Mouse (Mus musculus): ENCODE data around the gene Cacng2. TPM values are rescaled to one million over a fixed set of nuclear protein-coding genes. Genes with fewer than 3 reads are reported as not detected.

Cacng2 gene
- 6.2 and 6.3 TPM in 2 replicates for polyA plus RNA-seq (2021; fragmentation: Nextera tagmentation)
- long read RNA-seq, experiment 1, full-length matches to known transcripts: 3 of 21 reads
- long read RNA-seq, experiment 1, partial matches to known transcripts: 3 of 21 reads
- long read RNA-seq, experiment 1, other reads (novel, unspliced or antisense): 15 of 21 reads
- long read RNA-seq, experiment 2, full-length matches to known transcripts: 10 of 44 reads
- long read RNA-seq, experiment 2, partial matches to known transcripts: 1 of 44 reads
- long read RNA-seq, experiment 2, other reads (novel, unspliced or antisense): 33 of 44 reads

DNA sequence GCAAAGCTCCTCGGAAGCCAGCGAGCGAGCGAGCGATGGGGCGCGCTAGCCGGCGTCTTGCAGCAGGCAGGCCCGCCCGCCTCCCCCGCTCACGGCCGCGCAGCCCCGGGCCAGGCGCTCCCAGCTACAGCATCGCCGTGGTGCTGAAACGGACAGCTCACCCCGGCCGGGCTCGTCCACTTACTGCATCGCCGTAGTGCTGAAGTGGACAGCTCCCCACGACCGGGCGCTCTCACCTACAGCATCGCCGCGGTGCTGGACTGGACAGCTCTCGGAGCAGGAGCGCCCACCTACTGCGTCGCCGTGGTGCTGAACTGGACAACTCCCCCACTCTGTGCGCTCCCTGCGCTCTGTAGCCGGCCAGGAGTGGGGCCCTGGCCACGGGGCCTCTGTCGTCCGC is at the start of gene Cacng2:
Cacng2 (minus strand) TSS at position 325 of the 400 bp plus-strand sequence.

DNA sequence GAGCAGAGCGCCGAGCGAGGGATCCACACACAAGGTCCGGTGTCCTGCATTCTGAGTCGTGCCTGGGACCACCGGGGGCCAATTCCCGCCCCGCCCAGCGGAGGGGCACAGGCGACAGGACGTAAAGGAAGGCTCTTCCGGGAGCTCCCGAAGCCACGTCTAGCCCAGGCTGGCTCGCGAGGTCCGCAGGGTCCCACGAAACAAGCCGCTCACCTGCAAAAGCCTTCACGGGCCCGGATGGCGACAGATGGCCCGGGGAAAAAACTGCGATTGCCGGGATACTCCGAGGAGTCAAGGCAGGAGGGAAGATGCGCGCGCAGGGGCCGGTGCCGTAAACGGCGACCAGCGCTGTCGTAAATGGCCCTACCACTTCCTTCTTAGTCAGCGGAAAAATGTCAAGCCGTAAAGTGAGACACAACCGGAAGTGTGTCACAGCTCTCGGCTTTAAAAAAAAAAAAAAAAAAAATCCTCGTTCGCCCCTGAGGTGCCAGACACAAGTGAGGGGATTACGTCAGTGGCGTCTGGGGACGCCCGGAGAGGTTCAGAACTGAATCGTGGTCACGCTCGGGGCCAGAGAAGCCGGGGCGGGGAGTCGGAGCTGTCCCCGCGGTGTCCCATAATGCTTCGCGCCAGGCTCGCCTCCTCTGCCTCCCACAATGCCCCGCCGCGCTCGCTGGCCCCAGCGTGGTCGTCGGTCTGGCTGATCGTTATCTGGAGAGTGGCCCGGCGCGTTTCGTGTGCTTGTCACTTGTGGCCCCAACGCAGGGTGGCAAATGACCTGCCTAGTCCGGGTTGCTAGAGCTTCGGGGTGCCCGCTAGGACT is 149.1 kb downstream of the Cacng2 start, which contains the start of gene Eif3d:
Eif3d (minus strand) TSS at position 344 of the 823 bp plus-strand sequence.

DNA sequence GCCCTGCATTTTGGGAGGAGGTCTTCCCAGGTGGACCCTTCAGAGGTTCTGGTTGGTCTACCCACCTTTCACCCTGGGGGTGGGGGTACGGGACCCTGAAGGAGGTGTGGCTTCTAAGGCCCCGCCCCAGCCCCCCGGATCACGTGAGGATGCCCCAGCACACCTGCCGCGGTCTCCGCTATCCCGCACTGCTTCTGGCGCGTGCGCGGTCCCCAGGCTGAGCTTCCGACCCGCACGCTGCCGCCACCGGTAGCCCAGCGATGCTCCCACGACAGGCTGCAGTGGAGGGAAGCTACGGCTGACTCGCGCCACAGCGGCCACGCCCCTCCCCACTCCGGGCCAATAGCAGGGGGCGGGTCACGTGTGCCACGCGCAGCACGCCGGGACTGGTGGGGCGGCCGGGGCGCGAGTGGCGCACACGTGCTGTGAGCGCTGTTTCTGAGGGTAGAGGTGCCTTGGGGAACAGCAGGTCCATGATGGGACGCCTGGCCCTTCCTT is 163.4 kb downstream of the Cacng2 start, which contains the start of gene Foxred2:
Foxred2 (minus strand) TSS at position 319 of the 498 bp plus-strand sequence.

Other genes starting within 250 kb of the Cacng2 start
- 330 and 344 TPM in 2 replicates for gene Txn2, start 191.0 kb downstream of the Cacng2 start, polyA plus RNA-seq (2021; fragmentation: Nextera tagmentation)
- gene Foxred2, start 163.3 kb downstream of the Cacng2 start, polyA plus RNA-seq (2021; fragmentation: Nextera tagmentation): 5.4 and 6.4 TPM in 2 replicates
- gene Eif3d, start 149.2 kb downstream of the Cacng2 start, polyA plus RNA-seq (2021; fragmentation: Nextera tagmentation): 97.5 and 106 TPM in 2 replicates
- 40.1 and 43.6 TPM in 2 replicates for gene Ift27, start 54.1 kb upstream of the Cacng2 start, polyA plus RNA-seq (2021; fragmentation: Nextera tagmentation)
- gene Pvalb, start 86.4 kb upstream of the Cacng2 start, polyA plus RNA-seq (2021; fragmentation: Nextera tagmentation): 50.9 and 51.1 TPM in 2 replicates
- 1.5 and 2.1 TPM in 2 replicates for gene Ncf4, start 124.8 kb upstream of the Cacng2 start, polyA plus RNA-seq (2021; fragmentation: Nextera tagmentation)
- gene Csf2rb2, start 185.7 kb upstream of the Cacng2 start, polyA plus RNA-seq (2021; fragmentation: Nextera tagmentation): 0.72 and 0.95 TPM in 2 replicates
- 0.46 and 0.55 TPM in 2 replicates for gene Csf2rb, start 205.7 kb upstream of the Cacng2 start, polyA plus RNA-seq (2021; fragmentation: Nextera tagmentation)